Mouse (Mus musculus): ENCODE data around the gene Mast2. TPM values are rescaled to one million over a fixed set of nuclear protein-coding genes. Genes with fewer than 3 reads are reported as not detected.

Gene Mast2
- polyA plus RNA-seq (2015; fragmentation: Illumina TruSeq; extraction: RNeasy Lipid Tissue Mini Kit (QIAGEN cat#74804); ENCODE audit: insufficient read depth, low read depth, low replicate concordance): 6.4 TPM

DNA sequence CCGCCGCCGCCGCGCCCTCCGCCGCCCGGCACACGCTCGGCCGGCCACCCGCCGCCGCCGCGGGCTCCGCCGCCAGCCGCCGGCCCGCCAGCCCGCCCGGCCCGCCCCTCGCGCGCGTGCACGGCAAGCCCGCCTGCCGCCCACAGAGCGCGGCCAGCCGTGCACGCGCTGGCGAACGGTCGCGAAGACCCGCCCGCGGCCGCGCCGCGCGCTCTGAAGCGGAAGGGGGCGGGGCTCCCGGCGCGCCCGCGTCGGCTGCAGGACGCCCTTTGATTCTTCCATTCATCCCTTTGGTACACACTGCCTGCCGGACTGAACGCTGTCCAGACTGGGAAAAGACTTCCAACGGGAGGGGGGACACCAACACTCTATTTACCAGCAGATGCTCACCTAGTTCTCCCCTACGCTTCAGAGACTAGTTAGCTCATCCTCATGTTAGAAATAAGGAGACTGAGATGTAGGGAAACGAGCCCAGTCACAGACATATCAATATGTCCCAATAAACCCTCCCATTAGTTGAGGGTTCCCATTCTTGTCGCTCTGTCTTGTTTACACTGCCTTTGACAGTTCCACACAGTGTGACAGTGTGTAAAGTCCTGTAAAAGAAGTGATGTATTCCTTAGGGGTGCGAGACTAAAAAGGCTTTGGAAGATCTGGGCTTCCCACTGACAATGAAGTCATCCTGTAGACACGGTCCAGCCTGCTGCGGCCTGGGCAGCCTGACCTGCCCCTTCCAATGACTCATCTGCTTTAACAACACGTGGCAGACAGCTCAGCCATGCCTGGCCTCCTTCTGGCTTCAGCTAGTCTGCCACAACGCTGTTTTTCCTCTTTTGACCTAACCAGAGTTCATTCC lies at the start of gene Mast2:
TSS of gene Mast2 (minus strand) at position 58 of the 856 bp plus-strand sequence.

GRCm38 (mm10) chr4:116507425-116508218 lies 43.6 kb upstream of the Mast2 start, which contains the start of gene Ipp:
TSS of gene Ipp (plus strand) at chr4:116507549.

Other genes with a start within 250 kb of the Mast2 start
- 3.6 TPM for gene Pik3r3, start 242.6 kb downstream of the Mast2 start, polyA plus RNA-seq (2015; fragmentation: Illumina TruSeq; extraction: RNeasy Lipid Tissue Mini Kit (QIAGEN cat#74804); ENCODE audit: insufficient read depth, low read depth, low replicate concordance)
- gene Ipp, start 43.4 kb upstream of the Mast2 start, polyA plus RNA-seq (2015; fragmentation: Illumina TruSeq; extraction: RNeasy Lipid Tissue Mini Kit (QIAGEN cat#74804); ENCODE audit: insufficient read depth, low read depth, low replicate concordance): 1.9 TPM
- 2.5 TPM for gene Tmem69, start 91.8 kb upstream of the Mast2 start, polyA plus RNA-seq (2015; fragmentation: Illumina TruSeq; extraction: RNeasy Lipid Tissue Mini Kit (QIAGEN cat#74804); ENCODE audit: insufficient read depth, low read depth, low replicate concordance)
- 20.0 TPM for gene Gpbp1l1, start 93.5 kb upstream of the Mast2 start, polyA plus RNA-seq (2015; fragmentation: Illumina TruSeq; extraction: RNeasy Lipid Tissue Mini Kit (QIAGEN cat#74804); ENCODE audit: insufficient read depth, low read depth, low replicate concordance)
- gene Ccdc17, start 132.5 kb upstream of the Mast2 start, polyA plus RNA-seq (2015; fragmentation: Illumina TruSeq; extraction: RNeasy Lipid Tissue Mini Kit (QIAGEN cat#74804); ENCODE audit: insufficient read depth, low read depth, low replicate concordance): 8.6 TPM
- 8.2 TPM for gene Nasp, start 163.8 kb upstream of the Mast2 start, polyA plus RNA-seq (2015; fragmentation: Illumina TruSeq; extraction: RNeasy Lipid Tissue Mini Kit (QIAGEN cat#74804); ENCODE audit: insufficient read depth, low read depth, low replicate concordance)
- gene Akr1a1, start 187.5 kb upstream of the Mast2 start, polyA plus RNA-seq (2015; fragmentation: Illumina TruSeq; extraction: RNeasy Lipid Tissue Mini Kit (QIAGEN cat#74804); ENCODE audit: insufficient read depth, low read depth, low replicate concordance): 92.0 TPM
- gene Prdx1, start 221.4 kb upstream of the Mast2 start, polyA plus RNA-seq (2015; fragmentation: Illumina TruSeq; extraction: RNeasy Lipid Tissue Mini Kit (QIAGEN cat#74804); ENCODE audit: insufficient read depth, low read depth, low replicate concordance): 56.7 TPM
- 3.9 TPM for gene Mmachc, start 244.2 kb upstream of the Mast2 start, polyA plus RNA-seq (2015; fragmentation: Illumina TruSeq; extraction: RNeasy Lipid Tissue Mini Kit (QIAGEN cat#74804); ENCODE audit: insufficient read depth, low read depth, low replicate concordance)
- 16.9 TPM for gene Ccdc163, start 244.3 kb upstream of the Mast2 start, polyA plus RNA-seq (2015; fragmentation: Illumina TruSeq; extraction: RNeasy Lipid Tissue Mini Kit (QIAGEN cat#74804); ENCODE audit: insufficient read depth, low read depth, low replicate concordance)

Measured in pancreas, adult 10 weeks (tissue).